Mouse (Mus musculus): ENCODE results near the gene Plekha4.
"Not testable (repeated sequence)": the region's sequence is repeated elsewhere in the genome, so short reads cannot be mapped to it uniquely, and the experiment has no call there.

Gene Plekha4

DNA sequence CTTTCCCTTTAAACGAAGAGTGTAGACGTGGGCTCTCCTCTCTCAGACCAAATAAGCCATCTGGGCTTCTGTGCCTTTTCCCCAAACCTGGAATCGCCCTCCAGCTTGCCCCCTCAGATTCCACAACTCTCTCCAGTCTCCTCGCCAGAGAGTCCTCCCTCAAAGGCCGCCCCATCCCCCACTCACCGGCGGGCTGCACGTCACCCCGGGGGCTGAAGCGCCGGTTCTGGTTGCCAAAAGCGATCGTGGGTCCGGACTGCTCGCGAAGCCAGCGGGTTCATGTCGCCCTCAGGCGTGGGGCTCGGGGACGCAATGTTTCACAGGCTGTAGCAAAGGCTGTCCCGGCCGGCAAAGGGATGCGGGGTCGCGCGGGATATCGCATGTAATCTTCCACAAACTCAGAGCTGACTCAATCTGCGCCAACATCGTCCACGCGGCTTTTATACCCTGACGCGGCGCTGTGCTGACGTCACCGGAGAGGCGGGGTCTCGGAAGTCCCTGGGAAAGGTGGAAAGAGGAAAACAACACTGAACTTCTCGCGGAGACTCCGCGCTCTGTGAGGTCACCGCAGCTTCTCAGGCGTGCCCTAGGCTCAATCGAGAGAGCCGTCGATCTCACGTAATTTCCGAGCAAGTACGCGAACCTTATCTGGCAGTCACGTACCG lies at the start of gene Plekha4, which contains the start of gene Ppp1r15a:
Gene Plekha4 (plus strand): TSS at position 522 of the 665 bp plus-strand sequence.
Gene Ppp1r15a (minus strand): TSS at position 460 of the 665 bp plus-strand sequence.
- peak; percentile 91 to 96 for DNase-seq (ENCODE audit: low spot score in 2 of 2)

DNA sequence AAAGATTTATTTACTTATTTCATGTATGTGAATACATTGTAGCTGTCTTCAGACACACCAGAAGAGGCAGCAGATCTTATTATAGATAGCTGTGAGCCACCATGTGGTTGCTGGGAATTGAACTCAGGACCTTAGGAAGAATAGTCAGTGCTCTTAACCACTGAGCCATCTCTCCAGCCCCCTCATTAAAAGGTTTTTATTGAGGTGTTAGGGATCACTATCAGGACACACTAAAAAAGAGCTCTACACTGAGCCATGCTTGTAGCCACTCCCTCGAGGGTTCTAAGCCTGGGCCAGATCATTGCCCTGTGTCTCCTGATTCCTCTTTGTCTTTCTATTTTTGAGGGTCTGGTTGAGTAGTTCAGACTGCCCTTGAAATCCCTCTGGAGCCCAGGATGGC lies 49.7 kb upstream of the Plekha4 start:
- no peak for DNase-seq (ENCODE audit: low spot score in 2 of 2)

DNA sequence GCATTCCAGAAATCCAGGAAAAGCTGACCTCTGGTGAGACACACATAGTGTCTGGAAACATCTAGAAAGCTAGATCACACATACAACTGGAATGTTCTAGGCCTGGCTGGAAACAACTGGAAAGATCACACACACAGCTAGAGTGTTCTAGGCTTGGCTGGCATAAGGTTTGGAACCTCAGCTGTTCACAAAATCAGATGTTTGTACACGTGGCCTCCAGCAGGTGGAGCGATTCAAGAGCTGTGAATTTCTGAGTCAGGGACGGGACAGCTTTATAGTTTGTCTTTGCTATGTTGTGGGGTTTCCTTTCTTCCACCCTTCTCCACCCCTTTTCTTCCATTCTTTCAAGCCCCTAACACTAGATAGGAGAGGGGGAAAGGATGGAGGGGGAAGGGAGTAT lies 49.1 kb upstream of the Plekha4 start:
- no peak for DNase-seq (ENCODE audit: low spot score in 2 of 2)

DNA sequence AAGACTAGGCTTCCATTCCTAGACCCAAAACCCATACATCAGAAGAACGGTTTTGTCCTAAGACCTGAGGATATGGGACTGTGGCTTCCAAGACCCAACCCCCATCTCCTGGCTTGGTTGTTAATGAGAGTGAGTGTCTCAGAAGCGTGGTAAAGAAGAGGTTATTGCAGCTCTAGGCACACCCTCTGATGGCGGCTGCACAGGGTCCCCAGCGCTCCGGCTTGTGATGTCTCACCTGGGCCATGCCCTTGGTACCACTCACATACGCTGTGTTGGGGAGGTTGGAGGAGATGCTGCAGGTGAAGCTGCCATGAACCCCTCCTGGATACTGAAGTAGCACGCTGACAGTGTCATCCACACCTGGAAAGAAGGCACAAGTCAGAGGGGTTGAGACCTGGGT lies 47.4 kb upstream of the Plekha4 start:
- no peak for DNase-seq (ENCODE audit: low spot score in 2 of 2)

DNA sequence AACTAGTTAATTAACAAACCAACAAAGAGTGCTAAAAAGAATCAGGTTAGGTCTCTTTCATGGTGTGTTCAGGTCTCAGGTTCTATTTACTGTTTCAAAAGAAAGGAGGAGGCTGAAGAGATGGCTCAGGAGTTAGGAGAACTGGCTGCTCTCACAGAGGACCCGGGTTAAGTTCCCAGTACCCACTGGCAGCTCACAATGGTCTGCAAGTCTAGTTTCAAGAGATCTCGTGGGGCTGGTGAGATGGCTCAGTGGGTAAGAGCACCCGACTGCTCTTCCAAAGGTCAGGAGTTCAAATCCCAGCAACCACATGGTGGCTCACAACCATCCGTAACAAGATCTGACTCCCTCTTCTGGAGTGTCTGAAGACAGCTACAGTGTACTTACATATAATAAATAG lies 45.8 kb upstream of the Plekha4 start:
- DNase-seq (ENCODE audit: low spot score in 2 of 2) = not testable (repeated sequence)

DNA sequence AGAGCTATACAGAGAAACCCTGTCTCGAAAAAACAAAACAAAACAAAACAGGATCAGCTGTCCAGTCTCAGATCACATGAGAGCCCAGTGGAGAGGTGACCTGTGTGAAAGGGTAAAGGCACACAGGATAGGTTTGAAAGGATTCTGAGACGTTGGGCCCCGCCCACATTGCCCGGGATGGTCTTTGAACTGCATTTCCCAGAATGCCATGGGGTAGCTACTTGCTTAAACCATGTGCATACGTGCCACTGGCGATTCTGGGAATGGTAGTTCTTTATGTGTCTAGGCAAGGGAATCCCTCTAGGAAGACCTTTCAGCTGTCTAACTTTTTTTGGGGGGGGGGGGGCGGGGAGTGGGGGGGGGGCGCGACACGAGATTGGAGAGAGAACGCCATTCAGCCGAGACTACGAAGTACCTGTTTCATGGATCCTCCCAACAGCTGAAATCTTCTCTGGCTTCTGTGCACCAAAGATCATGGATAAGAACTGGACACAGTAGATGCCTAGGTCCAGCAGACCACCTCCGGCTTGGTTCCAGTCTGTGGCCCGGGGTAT lies 44.7 kb upstream of the Plekha4 start, which contains the start of gene Tulp2:
Gene Tulp2 (plus strand): TSS at position 504 of the 554 bp plus-strand sequence.
- DNase-seq (ENCODE audit: low spot score in 2 of 2) = no peak

DNA sequence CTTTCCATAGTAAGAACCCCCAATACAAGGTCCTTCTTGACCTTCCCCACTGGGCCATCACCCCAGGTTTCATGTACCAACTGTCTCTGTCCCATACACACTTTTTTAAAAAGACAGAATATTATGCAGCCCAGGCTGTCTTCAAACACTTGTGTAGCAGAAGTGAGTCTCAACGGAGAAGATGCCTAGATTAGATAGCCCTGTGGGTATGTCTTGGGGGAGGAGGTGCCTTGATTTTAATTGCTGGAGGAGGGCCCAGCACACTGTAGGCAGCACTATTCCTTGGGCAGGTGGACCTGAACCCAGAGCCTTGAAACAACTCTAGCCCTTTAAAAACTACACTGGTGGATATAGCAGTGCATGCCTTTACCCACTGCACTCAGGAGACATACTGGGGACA lies 44.0 kb upstream of the Plekha4 start:
- no peak for DNase-seq (ENCODE audit: low spot score in 2 of 2)

DNA sequence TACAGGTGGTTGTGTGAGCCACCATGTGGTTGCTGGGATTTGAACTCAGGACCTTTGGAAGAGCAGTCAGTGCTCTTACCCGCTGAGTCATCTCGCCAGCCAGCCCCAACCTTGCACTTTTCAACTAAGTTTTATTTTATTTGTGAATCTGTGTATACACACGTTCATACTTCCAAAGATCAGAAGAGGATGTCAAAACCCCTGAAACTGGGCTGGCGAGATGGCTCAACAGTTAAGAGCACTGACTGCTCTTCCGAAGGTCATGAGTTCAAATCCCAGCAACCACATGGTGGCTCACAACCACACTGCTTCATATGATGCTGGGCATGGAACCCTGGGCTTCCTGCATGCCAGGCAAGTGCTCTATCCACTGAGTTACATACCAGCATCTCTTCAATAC lies 41.1 kb upstream of the Plekha4 start:
- DNase-seq (ENCODE audit: low spot score in 2 of 2) = not testable (repeated sequence)

DNA sequence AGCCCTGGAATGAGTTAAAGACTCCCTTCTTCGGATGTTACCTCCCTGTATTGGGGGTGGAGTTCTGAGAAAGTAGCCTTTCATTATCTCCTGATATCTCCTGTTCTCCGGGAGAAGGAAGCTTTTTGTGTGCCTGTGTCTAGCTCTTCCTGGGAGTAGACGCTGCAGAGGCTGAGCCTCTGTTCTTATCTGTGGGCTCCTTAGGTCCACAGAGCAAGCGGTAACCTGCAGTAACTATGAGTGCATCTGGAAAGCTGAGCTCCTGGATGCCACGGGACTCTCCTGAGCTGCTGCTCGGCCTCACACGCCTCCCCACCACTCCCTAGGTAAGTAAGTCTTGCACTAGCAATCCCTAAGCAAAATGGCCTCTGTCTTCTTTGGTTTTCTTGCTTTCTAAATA lies 40.0 kb upstream of the Plekha4 start:
- no peak for DNase-seq (ENCODE audit: low spot score in 2 of 2)

DNA sequence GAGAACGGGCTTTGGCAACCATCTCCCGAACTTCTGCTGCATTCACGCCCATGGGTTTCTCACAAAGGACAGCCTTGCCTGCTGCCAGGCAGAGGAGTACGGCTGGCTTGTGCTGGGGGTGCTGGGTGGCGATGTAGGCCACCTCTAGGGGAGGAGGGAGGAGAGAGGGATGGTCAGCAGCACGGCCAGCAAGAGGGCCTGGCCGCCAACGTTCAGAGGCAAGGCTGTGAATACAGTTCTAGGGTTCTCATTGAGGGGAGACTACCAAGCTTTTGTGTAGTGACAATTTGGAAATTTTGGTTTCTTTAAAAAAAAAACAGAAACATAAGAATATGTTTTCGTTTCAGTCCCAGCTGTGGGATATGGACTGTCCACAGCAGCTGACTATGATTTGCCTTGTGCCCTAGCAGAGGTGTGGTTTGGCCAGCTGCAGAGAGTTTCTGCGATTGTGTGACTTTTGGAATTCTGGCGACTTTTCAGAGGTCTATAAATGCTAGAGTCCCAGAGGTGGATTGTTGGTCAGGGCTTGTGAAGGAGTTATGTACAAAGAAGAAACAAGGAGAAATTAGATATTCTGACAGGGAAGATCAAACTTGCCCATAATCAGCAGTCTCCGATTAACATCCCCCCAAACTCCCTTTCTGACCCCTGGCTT lies 39.2 kb upstream of the Plekha4 start, which contains the start of gene Gm45808:
Gene Gm45808 (minus strand): TSS at position 51 of the 655 bp plus-strand sequence.
- DNase-seq (ENCODE audit: low spot score in 2 of 2) = no peak

DNA sequence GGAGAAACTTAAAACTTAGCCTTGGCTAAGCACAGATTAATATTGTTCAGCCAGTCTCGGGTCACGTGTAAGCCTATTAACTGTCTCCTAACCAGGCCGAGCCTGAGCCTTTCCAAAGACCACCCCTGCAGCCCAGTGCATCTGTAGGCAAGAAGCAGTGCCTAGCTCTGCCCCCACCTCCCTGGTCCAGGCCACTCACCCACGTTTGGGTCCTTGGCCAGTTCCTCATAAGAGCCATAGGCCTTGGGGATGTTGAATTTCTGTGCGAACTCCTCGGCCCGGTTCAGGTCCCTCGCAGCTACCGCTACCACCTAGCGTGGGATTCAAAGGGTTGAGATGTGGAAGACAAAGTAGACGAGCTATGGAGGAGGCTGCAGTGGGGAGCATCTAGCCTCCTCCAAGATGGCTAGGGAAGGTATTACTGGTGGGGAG lies 38.3 kb upstream of the Plekha4 start:
- no peak for DNase-seq (ENCODE audit: low spot score in 2 of 2)

DNA sequence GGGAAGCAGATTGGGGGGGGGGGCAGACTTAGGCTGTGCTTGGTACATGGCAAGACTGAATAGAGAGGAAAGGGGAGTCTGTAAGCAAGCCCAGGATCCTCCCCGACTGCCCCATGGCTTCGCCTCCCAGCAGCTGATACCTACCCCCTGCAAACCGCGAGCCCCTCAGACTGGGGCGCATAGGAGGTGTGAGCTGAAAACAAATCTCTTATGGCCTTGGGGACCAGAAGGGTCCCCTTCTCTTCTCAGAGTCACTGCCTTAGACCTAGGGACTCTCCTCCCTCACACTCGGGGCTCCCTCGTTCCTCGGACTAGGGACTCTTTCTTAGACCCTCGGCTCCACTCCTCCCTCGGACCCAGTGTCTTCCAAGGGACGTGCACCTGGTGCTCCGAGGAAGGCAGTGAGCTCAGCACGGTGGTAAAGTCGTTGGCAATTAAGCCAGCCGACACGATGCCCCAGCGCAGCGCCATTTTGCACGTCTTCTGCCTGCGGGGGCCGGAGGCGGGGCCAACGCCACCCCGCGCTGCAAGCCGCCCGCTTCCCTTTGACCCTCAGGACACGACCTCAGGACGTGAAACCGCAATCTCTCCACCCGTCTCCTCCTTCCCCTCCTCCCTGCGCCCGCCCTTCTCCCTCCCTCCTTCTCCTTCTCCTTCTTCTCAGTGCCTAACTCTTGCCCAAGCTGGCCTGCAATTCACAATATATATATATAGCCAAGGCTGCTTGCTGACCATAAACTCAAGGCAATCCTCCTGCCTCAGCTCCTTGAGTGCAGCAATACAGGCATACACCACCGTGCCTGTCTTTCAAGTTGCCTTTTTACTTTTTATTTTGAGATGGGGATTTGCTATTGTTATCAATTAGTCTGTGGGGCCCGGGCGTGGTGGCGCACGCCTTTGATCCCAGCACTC lies 37.6 kb upstream of the Plekha4 start, which contains the start of gene Dhdh:
Gene Dhdh (minus strand): TSS at position 513 of the 912 bp plus-strand sequence.
- DNase-seq (ENCODE audit: low spot score in 2 of 2) = peak in 1 of 2 experiments; percentile 44

DNA sequence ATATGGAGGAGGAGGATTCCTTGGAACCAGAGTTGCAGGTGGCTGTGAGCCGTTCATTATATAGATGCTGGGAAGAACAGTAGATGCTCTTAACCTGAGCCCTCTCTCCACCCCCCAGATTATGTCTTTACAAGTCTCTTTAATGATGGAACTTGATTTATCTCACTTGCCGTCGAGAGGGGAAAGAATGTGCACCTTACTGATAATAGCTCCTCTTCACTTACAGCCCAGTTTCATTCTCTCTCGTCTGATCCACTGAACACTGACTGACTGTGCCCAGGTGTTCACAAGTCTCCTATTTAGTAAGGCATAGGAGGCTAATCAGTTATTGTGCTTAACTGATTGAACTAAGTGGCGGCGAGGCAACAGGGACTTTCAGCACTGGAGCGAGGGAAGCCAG lies 36.6 kb upstream of the Plekha4 start:
- no peak for DNase-seq (ENCODE audit: low spot score in 2 of 2)

DNA sequence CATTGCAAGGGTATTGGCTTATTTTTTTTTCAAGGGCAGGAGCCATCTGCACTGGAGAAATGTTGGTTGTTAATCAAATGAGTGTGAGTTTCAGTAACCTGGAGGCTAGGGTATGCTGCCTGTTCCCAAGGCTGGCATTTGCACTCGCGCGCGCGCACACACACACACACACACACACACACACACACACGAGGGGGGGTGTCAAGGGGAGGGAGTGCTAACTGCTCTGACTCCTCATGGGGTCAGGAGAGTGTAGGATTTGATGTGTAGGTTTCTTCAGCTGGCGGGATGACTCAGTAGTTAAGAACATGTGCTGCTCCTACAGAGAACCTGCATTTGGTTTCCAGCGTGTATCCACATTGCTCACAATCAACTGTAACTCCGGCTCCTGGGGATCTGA lies 35.3 kb upstream of the Plekha4 start:
- DNase-seq (ENCODE audit: low spot score in 2 of 2) = no peak

DNA sequence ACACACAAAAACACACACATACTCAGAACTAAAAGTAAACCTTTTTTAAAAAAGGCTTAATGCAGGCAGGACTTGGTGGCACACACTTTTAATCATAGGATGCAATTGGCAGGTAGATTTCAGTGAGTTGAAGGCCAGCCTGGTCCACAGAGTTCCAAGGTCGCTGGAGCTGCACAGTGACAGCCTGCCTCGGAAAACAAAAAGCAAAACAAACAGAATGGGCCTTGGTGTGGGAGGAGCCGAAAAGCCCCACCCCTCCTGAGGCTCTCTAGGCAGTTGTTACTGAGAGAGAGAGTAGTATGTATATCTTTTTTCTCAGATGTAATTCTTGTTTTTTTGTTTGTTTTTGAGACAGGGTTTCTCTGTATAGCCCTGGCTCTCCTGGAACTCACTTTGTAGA lies 34.9 kb upstream of the Plekha4 start:
- DNase-seq (ENCODE audit: low spot score in 2 of 2) = no peak

DNA sequence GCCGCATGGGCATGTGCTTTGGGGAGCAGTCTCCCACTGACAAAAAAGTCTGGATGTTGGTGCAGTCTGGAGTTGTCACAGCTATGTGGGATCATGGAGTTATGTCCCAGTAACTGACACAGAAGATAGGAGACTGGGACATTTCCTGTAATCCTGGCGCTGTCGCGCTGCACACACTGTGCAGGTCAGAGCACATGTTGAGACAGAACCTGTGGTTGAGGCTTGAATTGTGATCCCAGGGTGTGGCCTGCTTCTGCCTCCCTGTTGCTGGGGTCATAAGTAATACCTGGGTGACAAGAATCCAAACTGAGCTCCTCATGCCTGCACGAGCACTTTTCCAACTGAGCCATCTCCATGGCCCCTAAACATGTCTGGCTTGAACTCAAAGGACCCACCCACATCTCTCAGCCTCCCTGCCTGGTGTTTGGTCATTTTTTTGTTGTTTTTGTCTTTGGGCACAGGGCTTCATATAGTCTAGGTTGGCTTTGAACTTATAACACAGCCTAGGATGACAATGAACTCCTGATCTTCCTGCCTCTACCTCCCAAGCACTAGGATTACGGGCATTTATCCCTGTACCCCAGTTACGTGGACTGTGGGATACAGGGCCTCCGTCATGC lies 33.8 kb upstream of the Plekha4 start:
- no peak for DNase-seq (ENCODE audit: low spot score in 2 of 2)

DNA sequence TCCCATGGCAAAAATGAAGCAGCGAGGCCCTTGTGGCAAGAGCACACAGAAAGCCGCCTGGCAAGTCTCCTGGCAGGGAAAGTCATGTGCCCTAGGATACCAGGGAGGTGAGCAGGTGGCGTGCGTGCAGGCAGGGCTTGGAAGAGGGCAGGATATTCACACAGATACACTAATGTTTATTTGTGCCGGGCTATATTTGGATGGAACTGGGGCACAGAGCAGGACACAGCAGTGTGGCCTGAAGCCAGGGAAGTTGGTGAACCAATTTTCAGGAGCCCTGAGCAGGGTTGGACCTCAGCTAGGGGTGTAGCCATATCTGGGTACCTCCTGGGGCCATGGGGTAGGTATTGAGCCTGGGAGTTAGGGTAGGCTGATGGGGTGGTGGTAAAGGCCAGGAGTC lies 33.2 kb upstream of the Plekha4 start:
- no peak for DNase-seq (ENCODE audit: low spot score in 2 of 2)

DNA sequence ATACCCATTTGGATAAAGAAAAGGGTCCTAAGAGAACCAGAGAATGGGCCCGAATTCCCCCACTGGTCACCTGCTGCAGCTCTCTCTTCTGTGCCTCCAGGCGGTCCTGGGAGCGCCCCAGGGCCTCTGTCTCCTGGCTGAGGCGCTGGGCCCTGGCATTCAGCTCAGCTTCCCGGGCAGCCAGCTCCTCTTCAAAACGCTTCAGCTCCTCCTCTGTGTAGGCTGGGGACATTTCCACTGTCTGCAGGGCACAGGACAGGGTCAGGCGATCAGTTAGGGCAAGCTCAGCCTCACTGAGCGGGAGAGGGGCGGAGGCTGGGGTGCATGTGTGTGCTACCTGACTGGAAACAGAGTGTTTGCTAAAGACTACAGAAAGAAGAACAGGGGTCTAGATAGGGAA lies 31.6 kb upstream of the Plekha4 start:
- DNase-seq (ENCODE audit: low spot score in 2 of 2) = no peak

DNA sequence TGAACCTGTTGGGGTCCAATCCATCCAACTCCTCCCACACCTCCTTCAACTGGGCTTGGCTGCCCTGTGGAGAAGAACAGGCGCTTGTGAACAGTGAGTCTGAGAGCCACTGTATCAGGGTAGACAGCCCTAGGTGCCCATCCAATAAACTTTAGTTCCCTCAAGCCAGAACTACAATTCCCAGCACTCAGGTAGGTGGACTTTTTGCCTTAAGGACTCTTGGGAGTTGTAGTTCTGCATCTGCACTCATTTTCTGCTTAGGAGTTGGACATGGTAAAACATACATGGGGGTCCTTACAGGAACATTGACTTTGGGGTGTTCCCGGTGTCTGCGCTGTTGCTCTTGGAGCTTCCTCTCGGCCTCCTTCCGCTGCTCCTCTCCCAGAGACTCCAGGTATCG lies 27.7 kb upstream of the Plekha4 start:
- no peak for DNase-seq (ENCODE audit: low spot score in 2 of 2)

DNA sequence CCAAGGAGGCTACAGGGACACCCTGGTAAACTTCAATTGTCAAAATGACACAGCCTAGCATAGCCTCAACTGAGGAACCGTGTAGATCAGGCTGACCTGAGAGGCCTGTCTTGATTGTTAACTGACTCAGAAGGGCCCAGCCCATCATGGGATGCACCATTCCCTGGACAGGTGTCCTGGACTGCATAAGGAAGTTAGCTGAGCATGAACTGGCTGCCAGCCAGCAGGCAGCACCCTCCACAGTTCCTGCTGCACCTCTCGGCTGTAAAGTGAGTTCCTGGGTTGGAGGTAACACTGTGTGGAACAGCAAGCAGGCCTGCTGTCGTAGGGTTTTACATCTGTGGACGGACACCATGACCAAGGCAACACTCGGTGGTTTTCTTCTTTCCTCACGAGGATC lies 18.5 kb upstream of the Plekha4 start:
- no peak for DNase-seq (ENCODE audit: low spot score in 2 of 2)

DNA sequence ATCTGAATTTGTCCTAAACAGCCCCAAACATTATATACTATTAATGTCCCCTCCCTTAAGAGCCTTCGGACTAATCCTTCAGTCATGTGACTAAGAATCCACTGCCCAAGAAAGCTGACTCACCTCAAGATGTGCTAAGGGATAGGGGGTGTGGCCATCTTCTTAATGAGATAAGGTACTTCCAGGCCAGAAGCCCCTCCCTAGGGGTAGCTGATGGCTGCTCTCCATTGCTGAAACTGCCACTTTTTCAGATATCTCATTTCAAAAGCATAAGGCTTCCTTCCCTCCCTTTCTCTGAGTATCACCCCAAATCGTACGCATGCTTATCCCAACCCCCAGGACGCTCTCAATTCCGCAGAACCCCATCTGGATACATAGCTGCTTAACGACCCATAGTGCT lies 17.6 kb upstream of the Plekha4 start:
- DNase-seq (ENCODE audit: low spot score in 2 of 2) = no peak

Data from frontal cortex, postnatal 14 days (tissue).